Mouse (Mus musculus) limb, embryonic 14.5 days (tissue): ENCODE results near the gene Gsg1. TPM values are rescaled to one million over a fixed set of nuclear protein-coding genes. Genes with fewer than 3 reads are reported as not detected.
A peak's percentile ranks its signal among the peaks of the same experiment; 100 is the strongest.

ENCODE experiments used
- ATAC-seq: fragments of 200-750 bp; cut with Nextera tagmentation; 2 replicates; pipeline ENCODE4 v1.8.0; 2017; ENCODE audit warnings: low read depth, moderate number of reproducible peaks, moderate TSS enrichment; ENCODE audit not compliant: low FRiP score
- DNase-seq: peaks from one replicate; pipeline ENCODE4 v3.0.0-alpha.2; 2015; ENCODE audit warnings: low spot score
- H3K27ac ChIP-seq: fragments of 300-500 bp; sonication (generic); replicated peaks from 2 replicates; pipeline ENCODE4 v1.5.1; 2014; ENCODE audit warnings: low read depth, mild to moderate bottlenecking, low read length, moderate library complexity, mixed read lengths
- H3K27me3 ChIP-seq: fragments of 300-500 bp; sonication (generic); 2 replicates; pipeline ENCODE4 v1.6.1; 2014; ENCODE audit warnings: low read length, mixed read lengths; ENCODE audit not compliant: control insufficient read depth, insufficient read depth
- H3K36me3 ChIP-seq: fragments of 300-500 bp; sonication (generic); 2 replicates; pipeline ENCODE4 v1.6.1; 2014; ENCODE audit warnings: mild to moderate bottlenecking, low read length, moderate library complexity, mixed read lengths; ENCODE audit not compliant: control insufficient read depth, insufficient read depth
- H3K4me1 ChIP-seq: fragments of 300-500 bp; sonication (generic); 2 replicates; pipeline ENCODE4 v1.6.1; 2014; ENCODE audit warnings: antibody characterized with exemption, low read length, mixed read lengths; ENCODE audit not compliant: control insufficient read depth, insufficient read depth
- H3K4me2 ChIP-seq: fragments of 300-500 bp; sonication (generic); replicated peaks from 2 replicates; pipeline ENCODE4 v1.6.1; 2014; ENCODE audit warnings: low read depth, mild to moderate bottlenecking, low read length, moderate library complexity; ENCODE audit not compliant: severe bottlenecking
- H3K4me3 ChIP-seq: fragments of 300-500 bp; sonication (generic); replicated peaks from 2 replicates; pipeline ENCODE4 v1.5.1; 2014; ENCODE audit warnings: low read length
- H3K9ac ChIP-seq: fragments of 300-500 bp; sonication (generic); 2 replicates; pipeline ENCODE4 v1.6.1; 2014; ENCODE audit warnings: mild to moderate bottlenecking, low read depth, low read length, moderate library complexity; ENCODE audit not compliant: severe bottlenecking
- H3K9me3 ChIP-seq: fragments of 300-500 bp; sonication (generic); 2 replicates; pipeline ENCODE4 v1.6.1; 2016; ENCODE audit warnings: low read length; ENCODE audit not compliant: control insufficient read depth
- POLR2A ChIP-seq: fragments of 200-500 bp; IDR thresholded peaks from 2 replicates; pipeline ENCODE4 v1.8.0; 2012; ENCODE audit warnings: inconsistent platforms, mild to moderate bottlenecking, moderate library complexity, borderline replicate concordance; ENCODE audit not compliant: insufficient read depth, insufficient read length; ENCODE audit errors: extremely low read depth
- WGBS: fragments of 180-500 bp; shearing (Covaris S2); extraction: QIAGEN DNeasy Blood & Tissue Kit; methylation state at CpG from one replicate; pipeline ENCODE4 v1.1.7; 2014; 5-methylcytosine and 5-hydroxymethylcytosine counted together
- polyA plus RNA-seq, 2 experiments: library from polyadenylated mRNA; depleted of rRNA in 1 of 2; stranded (reverse) in 1 of 2; unstranded in 1 of 2; fragments of >200 nt; fragmentation: Nextera tagmentation in 1 of 2; extraction: Ambion mirVana in 1 of 2; gene quantifications; 2 replicates each; pipeline versions ENCODE4 v1.2.1 to v1.2.3; 2012 to 2014

The Gsg1 gene
- polyA plus RNA-seq, 2 experiments = 1.1 to 1.6 TPM

DNA sequence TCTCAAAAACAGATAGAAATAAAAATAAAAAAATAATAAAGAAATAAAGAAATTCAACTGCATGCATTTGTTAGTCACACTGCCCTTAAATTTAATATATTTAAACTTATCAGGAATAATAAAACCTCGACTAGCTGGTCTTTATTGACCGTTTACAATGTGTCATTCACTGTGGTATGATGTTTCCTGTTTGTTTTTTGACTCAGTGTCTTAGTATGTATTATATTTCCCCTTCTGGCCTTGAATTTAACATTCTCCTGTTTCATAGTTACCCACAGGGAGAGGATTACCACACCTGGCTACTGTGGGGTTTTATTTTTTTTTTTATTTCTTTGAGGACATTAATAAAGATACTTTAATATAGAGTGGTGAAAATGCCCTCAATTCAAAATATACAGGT lies 8.4 kb upstream of the Gsg1 start:
- Histone ChIP-seq H3K4me3 (no peak overlapping the region), H3K27ac (no peak overlapping the region), H3K36me3 (no peaks in the 10 kb centered on the region), H3K4me2 (no peak overlapping the region), H3K9ac (no peak overlapping the region), H3K4me1 (0 out of 2 replicates have a peak, but pooled peaks cover 2% of the 10 kb centered on the region), H3K9me3 (no peaks in the 10 kb centered on the region), H3K27me3 (no peaks in the 10 kb centered on the region)
- no peak for DNase-seq
- no peak for ATAC-seq
- no peak for TF ChIP-seq POLR2A
- 56% methylated on average over 2 of the region's 2 CpGs for WGBS

DNA sequence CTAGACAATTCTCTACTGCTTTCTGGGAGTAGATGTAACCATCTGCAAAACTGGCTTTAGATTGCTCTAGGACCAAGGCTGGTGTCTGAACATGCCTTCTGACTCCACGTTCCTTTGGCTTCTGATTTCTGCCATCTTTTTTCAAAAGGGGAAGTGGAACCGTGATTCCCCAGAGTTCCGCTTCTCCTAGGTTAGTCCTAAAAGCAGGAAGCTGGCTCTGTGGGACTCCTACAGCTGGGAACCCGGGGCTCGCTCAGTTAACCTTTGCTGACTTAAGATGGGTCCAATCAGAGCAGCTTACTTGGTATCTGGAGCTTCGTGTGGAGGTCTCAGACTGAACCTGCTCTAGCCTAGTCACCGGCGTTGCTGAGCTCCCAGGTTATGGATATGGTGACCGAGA lies 7.0 kb upstream of the Gsg1 start:
- TF ChIP-seq POLR2A = no peak
- H3K9ac ChIP-seq = no peak overlapping the region
- no peak overlapping the region for H3K4me2 ChIP-seq
- no peak overlapping the region for H3K4me3 ChIP-seq
- H3K36me3 ChIP-seq = no peaks in the 10 kb centered on the region
- 0 out of 2 replicates have a peak, but pooled peaks cover 2% of the 10 kb centered on the region for H3K4me1 ChIP-seq
- no peak overlapping the region for H3K27ac ChIP-seq
- no peaks in the 10 kb centered on the region for H3K9me3 ChIP-seq
- DNase-seq (no peak), ATAC-seq (no peak)
- H3K27me3 ChIP-seq = no peaks in the 10 kb centered on the region
- WGBS = 84% methylated on average over 9 of the region's 9 CpGs

DNA sequence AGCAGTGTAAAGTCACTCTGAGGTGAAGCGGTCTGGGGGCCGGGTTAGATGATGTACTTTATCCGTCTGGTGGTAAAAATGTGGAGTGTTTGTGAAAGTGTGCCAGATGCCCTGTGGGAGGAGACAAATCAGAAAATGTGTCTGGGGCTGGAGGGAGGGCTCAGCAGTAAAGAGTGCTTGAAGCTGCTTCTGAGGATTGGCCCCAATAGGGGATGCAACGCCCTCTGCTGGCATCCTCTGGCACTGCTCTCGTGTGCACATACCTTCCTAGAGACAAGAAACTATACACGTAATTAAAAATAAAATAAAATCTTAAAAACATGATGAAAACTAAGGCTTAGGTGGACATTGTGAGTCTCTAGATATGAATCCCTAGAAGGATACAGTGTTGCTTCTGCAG lies 6.3 kb upstream of the Gsg1 start:
- Histone ChIP-seq H3K4me2 (no peak overlapping the region), H3K4me1 (0 out of 2 replicates have a peak, but pooled peaks cover 2% of the 10 kb centered on the region), H3K9me3 (peaks cover 3% of the 10 kb centered on the region; the same call in 1 of the 2 replicates), H3K27me3 (no peaks in the 10 kb centered on the region), H3K27ac (no peak overlapping the region), H3K4me3 (no peak overlapping the region), H3K36me3 (no peaks in the 10 kb centered on the region), H3K9ac (no peak overlapping the region)
- ATAC-seq = no peak
- no peak for DNase-seq
- no peak for TF ChIP-seq POLR2A
- 80% methylated on average over 6 of the region's 6 CpGs for WGBS

DNA sequence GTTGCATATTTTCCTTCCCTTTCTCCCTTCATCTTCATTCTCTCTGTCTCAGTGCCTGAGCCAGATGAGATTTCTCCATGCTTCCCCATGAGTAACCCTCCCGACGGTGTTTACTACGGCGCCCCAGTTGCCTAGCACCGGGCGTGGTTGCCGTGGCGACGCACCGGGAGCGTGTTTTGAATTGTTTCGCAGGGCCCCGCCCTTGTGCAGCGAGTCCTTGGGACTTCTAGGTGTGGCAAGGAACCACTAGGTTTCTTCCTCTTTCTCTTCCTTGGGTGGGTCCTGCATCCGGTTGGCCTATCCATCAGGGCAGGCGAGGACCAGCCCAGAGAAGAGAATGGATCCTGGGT lies 1.4 kb downstream of the Gsg1 start:
- no peak for TF ChIP-seq POLR2A
- H3K4me2 ChIP-seq = peak overlapping the region; percentile 43
- H3K4me3 ChIP-seq = no peak overlapping the region; the same call in 1 of the 2 replicates
- ATAC-seq (peak; percentile 60), DNase-seq (peak; percentile 80)
- no peaks in the 10 kb centered on the region for H3K27me3 ChIP-seq
- H3K9me3 ChIP-seq = peaks cover 4% of the 10 kb centered on the region; the same call in 1 of the 2 replicates
- peaks cover 30% of the 10 kb centered on the region for H3K4me1 ChIP-seq
- peak overlapping the region; percentile 76 for H3K27ac ChIP-seq
- H3K36me3 ChIP-seq = no peaks in the 10 kb centered on the region
- H3K9ac ChIP-seq = peak overlapping the region; percentile 9; the same call in 1 of the 2 replicates
- WGBS = 6% methylated on average over 16 of the region's 16 CpGs

DNA sequence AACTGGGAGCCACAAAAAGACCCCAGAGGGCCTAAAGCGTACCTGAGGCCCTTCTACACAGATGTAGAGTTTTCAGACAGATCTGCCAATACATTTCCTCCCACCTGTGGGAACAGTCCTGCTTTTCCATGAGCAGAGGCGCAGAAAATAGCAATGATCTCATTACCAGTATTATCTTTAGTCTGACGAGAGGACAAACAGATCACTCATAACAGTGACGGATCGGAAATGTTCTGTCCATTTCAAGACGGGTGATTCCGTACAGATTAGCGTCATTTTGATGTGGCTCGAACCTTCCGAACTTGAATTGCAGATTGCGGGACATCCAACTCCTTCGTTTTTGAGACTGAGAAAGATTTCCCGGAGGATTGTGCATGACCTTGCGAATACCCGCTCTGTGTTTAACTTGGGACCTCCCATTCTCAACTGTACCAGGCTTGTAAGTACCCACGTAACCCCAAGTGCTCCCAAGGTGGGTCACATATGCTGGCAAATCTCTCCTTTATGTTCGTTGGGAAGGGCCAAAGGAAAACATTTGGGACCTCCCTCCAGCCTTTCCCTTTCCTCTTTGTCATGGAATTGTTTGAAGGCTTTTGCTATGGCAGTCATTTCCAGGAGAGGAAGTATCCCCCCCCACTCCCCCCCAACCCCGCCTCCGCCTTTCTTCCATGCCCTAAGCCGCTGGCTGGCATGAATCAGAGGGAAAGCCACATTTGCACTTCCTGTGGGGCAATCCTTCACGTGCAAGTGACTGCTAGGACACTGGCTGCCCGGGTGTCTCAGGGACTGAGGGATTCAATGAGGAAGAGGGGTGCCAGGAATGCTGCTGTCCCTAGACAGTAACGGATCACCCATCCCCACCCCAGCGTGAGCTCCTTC lies 2.1 kb downstream of the Gsg1 start:
- DNase-seq = no peak
- H3K27ac ChIP-seq = peak overlapping the region; percentile 76
- peaks cover 30% of the 10 kb centered on the region for H3K4me1 ChIP-seq
- H3K27me3 ChIP-seq = no peaks in the 10 kb centered on the region
- no peaks in the 10 kb centered on the region for H3K36me3 ChIP-seq
- WGBS = 54% methylated on average over 23 of the region's 24 CpGs
- peak overlapping the region; percentile 9 for H3K9ac ChIP-seq
- H3K9me3 ChIP-seq = peaks cover 4% of the 10 kb centered on the region; the same call in 1 of the 2 replicates
- no peak for TF ChIP-seq POLR2A
- no peak overlapping the region; the same call in 1 of the 2 replicates for H3K4me3 ChIP-seq
- no peak for ATAC-seq
- H3K4me2 ChIP-seq = peak overlapping the region; percentile 43
